Mouse (Mus musculus) heart, postnatal 0 days (tissue): ENCODE measurements around the gene Olfr794. TPM values are rescaled to one million over a fixed set of nuclear protein-coding genes. Genes with fewer than 3 reads are reported as not detected.

ENCODE experiments used
- ATAC-seq: fragments of 200-750 bp; cut with Nextera tagmentation; 2 replicates; pipeline ENCODE4 v1.8.0; 2017; ENCODE audit warnings: low read depth, moderate number of reproducible peaks, moderate library complexity; ENCODE audit not compliant: insufficient read depth
- DNase-seq: peaks from one replicate; pipeline ENCODE4 v3.0.0-alpha.2; 2016; ENCODE audit warnings: low spot score
- H3K27ac ChIP-seq: fragments of 300-500 bp; sonication (generic); 2 replicates; pipeline ENCODE4 v1.5.1; 2014; ENCODE audit warnings: low read depth, mild to moderate bottlenecking
- H3K27me3 ChIP-seq: fragments of 300-500 bp; sonication (generic); 2 replicates; pipeline ENCODE4 v1.6.1; 2014; ENCODE audit warnings: low read length, mixed read lengths; ENCODE audit not compliant: control insufficient read depth, insufficient read depth
- H3K36me3 ChIP-seq: fragments of 300-500 bp; sonication (generic); replicated peaks from 2 replicates; pipeline ENCODE4 v1.6.1; 2014; ENCODE audit warnings: low read length, mixed read lengths; ENCODE audit not compliant: control insufficient read depth, insufficient read depth
- H3K4me1 ChIP-seq: fragments of 300-500 bp; sonication (generic); 2 replicates; pipeline ENCODE4 v1.6.1; 2014; ENCODE audit warnings: antibody characterized with exemption; ENCODE audit not compliant: control insufficient read depth, insufficient read depth
- H3K4me2 ChIP-seq: fragments of 300-500 bp; sonication (generic); 2 replicates; pipeline ENCODE4 v1.6.1; 2014; ENCODE audit warnings: low read depth, mild to moderate bottlenecking, low read length, moderate library complexity
- H3K4me3 ChIP-seq: fragments of 300-500 bp; sonication (generic); 2 replicates; pipeline ENCODE4 v1.5.1; 2014; ENCODE audit warnings: low read depth, low read length
- H3K9ac ChIP-seq: fragments of 300-500 bp; sonication (generic); replicated peaks from 2 replicates; pipeline ENCODE4 v1.6.1; 2014; ENCODE audit warnings: low read depth, low read length, mixed read lengths
- H3K9me3 ChIP-seq: fragments of 300-500 bp; sonication (generic); replicated peaks from 2 replicates; pipeline ENCODE4 v1.6.1; 2016; ENCODE audit warnings: low read length; ENCODE audit not compliant: control insufficient read depth
- CTCF ChIP-seq: IDR thresholded peaks from 2 replicates; pipeline ENCODE4 v1.5.1; 2016; ENCODE audit warnings: antibody characterized with exemption, control low read depth, low read depth
- EP300 ChIP-seq: IDR thresholded peaks from 2 replicates; pipeline ENCODE4 v1.6.1; 2016; ENCODE audit warnings: antibody characterized with exemption, low read depth
- WGBS: fragments of 180-500 bp; shearing (Covaris S2); extraction: QIAGEN DNeasy Blood & Tissue Kit; methylation state at CpG from one replicate; pipeline ENCODE4 v1.1.7; 2014; 5-methylcytosine and 5-hydroxymethylcytosine counted together
- polyA plus RNA-seq: library from polyadenylated mRNA; unstranded; fragments of >200 nt; fragmentation: Nextera tagmentation; extraction: Ambion mirVana; gene quantifications from 2 replicates; pipeline ENCODE4 v1.2.1, GENCODE M21; 2015
- total RNA-seq: library from RNA; depleted of rRNA; stranded (reverse); fragments of >200 nt; gene quantifications from 2 replicates; pipeline ENCODE4 v1.2.3, GENCODE M21; 2014; ENCODE audit warnings: low replicate concordance; rRNA removed

The Olfr794 gene
- total RNA-seq (not detected in 2 replicates), polyA plus RNA-seq (not detected in 2 replicates)

- Histone ChIP-seq H3K27me3 (no peaks in the 10 kb centered on the region), H3K4me1 (no peaks in the 10 kb centered on the region), H3K36me3 (no peaks in the 10 kb centered on the region), H3K4me3 (no peak within 1 kb of the TSS), H3K27ac (no peak within 1 kb of the TSS), H3K4me2 (no peak within 1 kb of the TSS), H3K9ac (no peak within 1 kb of the TSS), H3K9me3 (no peaks in the 10 kb centered on the region)
- no peak for DNase-seq
- TF ChIP-seq CTCF (no peak), EP300 (no peak)
- 64% methylated on average over 2 of the region's 2 CpGs for WGBS
- ATAC-seq, result no peak
These were observed at the start of gene Olfr794 for GRCm38 (mm10) chr10:129567355-129567754. Olfr794 (plus strand) TSS chr10:129567655.

GRCm38 (mm10) chr10:129521492-129521891 is 46.0 kb upstream of the Olfr794 start, which contains the start of gene Olfr791:
Olfr791 (plus strand) TSS chr10:129521792.
- DNase-seq, result no peak
- Histone ChIP-seq H3K9ac (no peak within 1 kb of the TSS), H3K4me1 (no peaks in the 10 kb centered on the region), H3K4me3 (no peak within 1 kb of the TSS), H3K36me3 (no peaks in the 10 kb centered on the region), H3K4me2 (no peak within 1 kb of the TSS), H3K9me3 (no peaks in the 10 kb centered on the region), H3K27me3 (no peaks in the 10 kb centered on the region), H3K27ac (no peak within 1 kb of the TSS)
- no peak for TF ChIP-seq CTCF
- no peak for TF ChIP-seq EP300
- WGBS, result 48% methylated on average over 3 of the region's 3 CpGs
- no peak for ATAC-seq

GRCm38 (mm10) chr10:129538862-129539261 is 28.6 kb upstream of the Olfr794 start, which contains the start of gene Olfr792:
Olfr792 (plus strand) TSS chr10:129539162.
- WGBS, result 72% methylated on average over 1 of the region's 1 CpGs
- no peaks in the 10 kb centered on the region for H3K27me3 ChIP-seq

GRCm38 (mm10) chr10:129549354-129549753 is 18.1 kb upstream of the Olfr794 start:
- Histone ChIP-seq H3K27ac (no peak overlapping the region), H3K4me3 (no peak overlapping the region), H3K9me3 (peaks cover under 1% of the 10 kb centered on the region; the same call in 1 of the 2 replicates), H3K27me3 (no peaks in the 10 kb centered on the region), H3K4me1 (no peaks in the 10 kb centered on the region), H3K4me2 (no peak overlapping the region), H3K9ac (no peak overlapping the region), H3K36me3 (no peaks in the 10 kb centered on the region)
- TF ChIP-seq CTCF (peak; percentile 12; the same call in 1 of the 2 replicates), EP300 (no peak)
- ATAC-seq (no peak), DNase-seq (no peak)
- 57% methylated on average over 1 of the region's 1 CpGs for WGBS

More at GRCm38 (mm10) chr10:129538862-129539261, 28.6 kb upstream of the Olfr794 start, which contains the start of gene Olfr792:
- Histone ChIP-seq H3K4me1 (no peaks in the 10 kb centered on the region), H3K36me3 (no peaks in the 10 kb centered on the region), H3K9me3 (peaks cover 5% of the 10 kb centered on the region), H3K4me2 (no peak within 1 kb of the TSS), H3K4me3 (no peak within 1 kb of the TSS), H3K27ac (no peak within 1 kb of the TSS), H3K9ac (no peak within 1 kb of the TSS)
- TF ChIP-seq CTCF (no peak), EP300 (no peak)
- no peak for ATAC-seq
- no peak for DNase-seq

GRCm38 (mm10) chr10:129577066-129577465 is 9.6 kb downstream of the Olfr794 start:
- ATAC-seq (no peak), DNase-seq (no peak)
- Histone ChIP-seq H3K4me2 (no peak overlapping the region), H3K4me3 (no peak overlapping the region), H3K36me3 (no peaks in the 10 kb centered on the region), H3K9ac (no peak overlapping the region), H3K27ac (no peak overlapping the region), H3K27me3 (no peaks in the 10 kb centered on the region), H3K4me1 (no peaks in the 10 kb centered on the region), H3K9me3 (no peaks in the 10 kb centered on the region)
- no peak for TF ChIP-seq EP300
- WGBS, result 72% methylated on average over 1 of the region's 1 CpGs

- 90% methylated on average over 1 of the region's 1 CpGs for WGBS
- no peaks in the 10 kb centered on the region for H3K27me3 ChIP-seq
- DNase-seq, result no peak
- H3K36me3 ChIP-seq, result no peaks in the 10 kb centered on the region
- H3K4me3 ChIP-seq, result no peak within 1 kb of the TSS
- H3K27ac ChIP-seq, result no peak within 1 kb of the TSS
- H3K9ac ChIP-seq, result no peak within 1 kb of the TSS
- no peaks in the 10 kb centered on the region for H3K4me1 ChIP-seq
- H3K4me2 ChIP-seq, result no peak within 1 kb of the TSS
- H3K9me3 ChIP-seq, result no peaks in the 10 kb centered on the region
- ATAC-seq, result no peak
- no peak for TF ChIP-seq EP300
- no peak for TF ChIP-seq CTCF
These were observed 45.0 kb downstream of the Olfr794 start, which contains the start of gene Olfr796 for GRCm38 (mm10) chr10:129612470-129612869. Olfr796 (minus strand) TSS chr10:129612570.
